Mouse (Mus musculus) neutrophil, adult 5-6 weeks (primary cell): Measurements from ENCODE around the gene Gm21921. TPM values are rescaled to one million over a fixed set of nuclear protein-coding genes. Genes with fewer than 3 reads are reported as not detected.
"Not testable (repeated sequence)": the region's sequence is repeated elsewhere in the genome, so short reads cannot be mapped to it uniquely, and the experiment has no call there.

Experiments used
- ATAC-seq: fragments of 151-379, 151-347 bp; 2 replicates; pipeline ENCODE4 v1.8.0; 2017; ENCODE audit warnings: mild to moderate bottlenecking, moderate TSS enrichment; ENCODE audit not compliant: insufficient number of reproducible peaks, poor library complexity, low FRiP score, severe bottlenecking; ENCODE audit errors: extremely low read depth
- total RNA-seq: library from RNA; stranded (forward); fragments of 200-1000 nt; gene quantifications from 2 replicates; pipeline ENCODE4 v1.2.3, GENCODE M21; 2017

Gene Gm21921
- total RNA-seq, result not detected in 2 replicates

DNA sequence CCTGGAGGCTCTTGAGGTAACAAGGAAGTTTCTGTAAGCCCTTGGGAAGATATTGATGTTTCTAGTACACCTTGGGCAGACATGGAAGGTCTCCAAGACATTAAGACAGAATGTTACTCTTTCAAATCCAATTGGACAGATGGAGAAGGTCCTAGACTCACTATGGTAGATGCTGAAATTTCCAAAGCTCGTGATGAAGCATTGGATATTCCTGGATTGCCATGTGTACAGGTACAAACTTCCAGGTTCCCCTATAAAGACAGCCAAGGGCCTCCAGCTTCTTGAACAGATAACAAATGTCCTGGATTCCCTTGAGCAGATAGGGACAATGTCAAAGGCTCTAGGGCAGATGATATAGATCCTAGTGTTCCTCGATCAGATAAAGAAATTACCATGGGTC lies at the start of gene Gm21921:
Gene Gm21921, minus strand, starts transcription at position 101 of the 400 bp plus-strand sequence.
- not testable (repeated sequence) for ATAC-seq
